Mouse (Mus musculus) megakaryocyte progenitor cell, adult 5-6 weeks (primary cell): ENCODE measurements around the gene Tjp2. TPM values are rescaled to one million over a fixed set of nuclear protein-coding genes. Genes with fewer than 3 reads are reported as not detected.

Source experiments
- ATAC-seq: replicated peaks from 2 replicates; pipeline ENCODE4 v1.8.0; 2016; ENCODE audit warnings: mild to moderate bottlenecking, moderate TSS enrichment, inconsistent platforms; ENCODE audit not compliant: poor library complexity
- total RNA-seq, 2 experiments: library from RNA; stranded (forward) in 1 of 2; stranded (reverse) in 1 of 2; fragments of 157-497, 149-512 nt in 1 of 2; fragments of 200-1000 nt in 1 of 2; gene quantifications; 2 replicates each; pipeline versions ENCODE4 v1.2.3 to v1.2.4; 2015 to 2017

Tjp2 gene
- total RNA-seq, 2 experiments from 2014 or later, result 2.7 to 3.5 TPM

GRCm38 (mm10) chr19:24064348-24064895 is 160.4 kb downstream of the Tjp2 start:
- ATAC-seq, result no peak

GRCm38 (mm10) chr19:24063585-24063984 is 161.2 kb downstream of the Tjp2 start:
- ATAC-seq, result no peak

GRCm38 (mm10) chr19:24058851-24059250 is 166.0 kb downstream of the Tjp2 start:
- ATAC-seq, result no peak

- no peak for ATAC-seq
These were observed 166.8 kb downstream of the Tjp2 start for GRCm38 (mm10) chr19:24058021-24058420.

GRCm38 (mm10) chr19:24056880-24057279 is 167.9 kb downstream of the Tjp2 start:
- ATAC-seq, result no peak

- no peak for ATAC-seq
These were observed 169.9 kb downstream of the Tjp2 start for GRCm38 (mm10) chr19:24054904-24055303.

GRCm38 (mm10) chr19:24054265-24054664 is 170.6 kb downstream of the Tjp2 start:
- ATAC-seq, result no peak

GRCm38 (mm10) chr19:24050514-24050913 is 174.3 kb downstream of the Tjp2 start:
- no peak for ATAC-seq

- ATAC-seq, result no peak
These were observed 175.5 kb downstream of the Tjp2 start for GRCm38 (mm10) chr19:24049329-24049728.

- ATAC-seq, result no peak
These were observed 178.3 kb downstream of the Tjp2 start for GRCm38 (mm10) chr19:24046395-24046993.

Other genes starting within 250 kb of the Tjp2 start
- not detected in 2 replicates for gene Fam189a2, start 194.0 kb downstream of the Tjp2 start, total RNA-seq (2015)
- gene Fam189a2, start 194.0 kb downstream of the Tjp2 start, total RNA-seq (2017), result not detected in 2 replicates
- gene Fxn, start 55.6 kb upstream of the Tjp2 start, total RNA-seq (2015), result 28.2 and 30.0 TPM in 2 replicates
- 13.0 and 15.3 TPM in 2 replicates for gene Fxn, start 55.6 kb upstream of the Tjp2 start, total RNA-seq (2017)